In the genomic region with DNA sequence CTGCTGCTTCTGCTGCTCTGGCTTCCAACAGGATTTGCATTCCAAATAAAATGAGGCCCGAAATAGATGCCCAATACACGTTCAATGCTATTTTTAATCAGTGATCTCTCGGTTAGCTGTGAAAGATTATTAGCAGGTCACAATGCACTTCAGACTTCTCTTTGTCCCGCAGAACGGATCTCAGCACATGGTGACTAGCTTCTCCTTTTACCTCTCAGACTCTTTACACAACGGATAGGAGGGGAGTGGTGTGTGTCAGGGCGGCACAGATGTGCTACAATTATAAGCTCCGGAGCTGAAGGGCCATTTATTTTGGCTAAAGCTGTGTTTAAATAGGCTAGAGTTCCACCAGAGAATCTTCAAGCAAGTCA, we compare ENCODE assay signal across 9 mouse cellular contexts. TPM values are rescaled to one million over a fixed set of nuclear protein-coding genes. Genes with fewer than 3 reads are reported as not detected.
DNase-seq lines count a peak whose midpoint lies in the region; ATAC-seq lines count a peak whose summit lies in the region.
"Had no signal": no experiment of that assay in that cellular context is flagged by ENCODE, and none has a peak within 500 bp of the region (broad histone marks: within the 10 kb centered on the region; RNA-seq: fewer than 3 reads in every experiment).

No protein-coding gene starts in this region.

- H3K27me3 ChIP-seq in embryonic facial prominence, embryonic 11.5 days (ENCODE audit: control insufficient read depth, insufficient read depth, low read length), result no peaks in the 10 kb centered on the region; the same call in 1 of the 2 replicates
- H3K27me3 ChIP-seq in forebrain, embryonic 12.5 days, result no peaks in the 10 kb centered on the region
- H3K27me3 ChIP-seq in midbrain, embryonic 13.5 days, result no peaks in the 10 kb centered on the region

- no peaks in the 10 kb centered on the region for H3K4me1 ChIP-seq in embryonic facial prominence, embryonic 11.5 days (ENCODE audit: control insufficient read depth, insufficient read depth, low read length)
- H3K4me1 ChIP-seq in forebrain, embryonic 12.5 days, result peaks cover 16% of the 10 kb centered on the region
- H3K4me1 ChIP-seq in midbrain, embryonic 13.5 days (replicated peaks), result peaks cover 29% of the 10 kb centered on the region

- H3K9ac ChIP-seq in embryonic facial prominence, embryonic 11.5 days (replicated peaks; ENCODE audit: low read length), result no peak overlapping the region
- H3K9ac ChIP-seq in forebrain, embryonic 12.5 days, result no peak overlapping the region
- 0 out of 2 replicates have a peak overlapping the region, but pooled peaks have one; percentile 12 for H3K9ac ChIP-seq in midbrain, embryonic 13.5 days (replicated peaks)

- H3K9me3 ChIP-seq in embryonic facial prominence, embryonic 11.5 days (replicated peaks; ENCODE audit: control insufficient read depth, low read length), result no peaks in the 10 kb centered on the region
- H3K9me3 ChIP-seq in forebrain, embryonic 12.5 days, result no peaks in the 10 kb centered on the region
- H3K9me3 ChIP-seq in midbrain, embryonic 13.5 days, result no peaks in the 10 kb centered on the region

- 20% methylated on average over 8 of the region's 8 CpGs for WGBS in embryonic facial prominence, embryonic 11.5 days
- 7% methylated on average over 8 of the region's 8 CpGs for WGBS in forebrain, embryonic 12.5 days
- WGBS in midbrain, embryonic 13.5 days, result 7% methylated on average over 8 of the region's 8 CpGs

- ATAC-seq in embryonic facial prominence, embryonic 11.5 days (replicated peaks; ENCODE audit: insufficient number of reproducible peaks, low FRiP score, low TSS enrichment, low read depth), result no peak
- ATAC-seq in forebrain, embryonic 12.5 days (ENCODE audit: low FRiP score), result peak; percentile 48; the same call in 1 of the 2 replicates
- ATAC-seq in midbrain, embryonic 13.5 days, result peak; percentile 71

- H3K4me2 ChIP-seq in embryonic facial prominence, embryonic 11.5 days (ENCODE audit: low read depth, low read length), result peak overlapping the region; percentile 16; the same call in 1 of the 2 replicates
- H3K4me2 ChIP-seq in forebrain, embryonic 12.5 days, result peak overlapping the region; percentile 35
- H3K4me2 ChIP-seq in midbrain, embryonic 13.5 days (replicated peaks), result peak overlapping the region; percentile 40

- H3K27ac ChIP-seq in embryonic facial prominence, embryonic 11.5 days (replicated peaks; ENCODE audit: low read depth, low read length), result peak overlapping the region; percentile 52
- peak overlapping the region; percentile 82 for H3K27ac ChIP-seq in forebrain, embryonic 12.5 days
- H3K27ac ChIP-seq in midbrain, embryonic 13.5 days, result peak overlapping the region; percentile 83

- H3K4me3 ChIP-seq in embryonic facial prominence, embryonic 11.5 days (ENCODE audit: low read depth, low read length), result no peak overlapping the region
- no peak overlapping the region for H3K4me3 ChIP-seq in forebrain, embryonic 12.5 days (replicated peaks)
- H3K4me3 ChIP-seq in midbrain, embryonic 13.5 days (replicated peaks), result no peak overlapping the region

- peak; percentile 28 for DNase-seq in embryonic facial prominence, embryonic 11.5 days (ENCODE audit: low spot score)
- peak; percentile 20 for DNase-seq in heart, postnatal 4 days
- no peak for DNase-seq in cerebellum, adult 11 months
- no peak for DNase-seq in liver
- no peak for DNase-seq in spleen, postnatal 10 days (ENCODE audit: low spot score in 2 of 2)
- DNase-seq: kidney, postnatal 10 days; lung, adult 2 months had no signal

- no peaks in the 10 kb centered on the region for H3K36me3 ChIP-seq in embryonic facial prominence, embryonic 11.5 days (replicated peaks; ENCODE audit: control insufficient read depth, insufficient read depth, low read depth, low read length)
- H3K36me3 ChIP-seq in forebrain, embryonic 12.5 days (replicated peaks), result no peaks in the 10 kb centered on the region
- no peaks in the 10 kb centered on the region for H3K36me3 ChIP-seq in midbrain, embryonic 13.5 days

RNA-seq across cellular contexts. Expression of gene Tmem178, which starts 56.7 kb away (rescaled TPM):
- 4.3 and 5.6 TPM in 2 replicates for polyA plus RNA-seq in embryonic facial prominence, embryonic 11.5 days (2014; fragmentation: Nextera tagmentation; extraction: Ambion mirVana)
- polyA plus RNA-seq in forebrain, embryonic 12.5 days (2016; fragmentation: Nextera tagmentation; extraction: Ambion mirVana), result 23.9 and 24.1 TPM in 2 replicates
- 1 to 10 TPM; 3.2 TPM for total RNA-seq in heart, postnatal 4 days (2021)
- polyA plus RNA-seq in midbrain, embryonic 13.5 days (2015; fragmentation: Nextera tagmentation; extraction: Ambion mirVana), result 25.7 and 32.0 TPM in 2 replicates

Comparison
In these comparisons a context has a peak if more than half of its experiments do, and no peak if none do; other contexts are left out.
1. DNase-seq: peak in embryonic facial prominence, embryonic 11.5 days (single experiment) and heart, postnatal 4 days (single experiment); none in cerebellum, adult 11 months (single experiment), liver (single experiment) and spleen, postnatal 10 days (0 of 2).
2. Peak in every context shown above with its lines, with median percentiles within 50 percentile points of each other: H3K27ac ChIP-seq and H3K4me2 ChIP-seq.